ENCODE assay signal across 9 mouse cellular contexts in genomic region chr4:142238486-142239239, GRCm38 (mm10). TPM values are rescaled to one million over a fixed set of nuclear protein-coding genes. Genes with fewer than 3 reads are reported as not detected.
DNase-seq lines count a peak whose midpoint lies in the region; ATAC-seq lines count a peak whose summit lies in the region.
"Had no signal": no experiment of that assay in that cellular context is flagged by ENCODE, and none has a peak within 500 bp of the region (broad histone marks: within the 10 kb centered on the region; RNA-seq: fewer than 3 reads in every experiment).

No protein-coding gene starts in this region.

- DNase-seq in adrenal gland, postnatal 14 days, result peak; percentile 83
- peak; percentile 69 to 72 for DNase-seq in cerebellum, postnatal 36 days
- DNase-seq in left cerebral cortex, postnatal 36 days (ENCODE audit: low spot score in 2 of 2), result peak; percentile 46 to 48
- peak; percentile 20 to 22 for DNase-seq in right cerebral cortex, postnatal 36 days (ENCODE audit: low spot score in 2 of 2)
- no peak for DNase-seq in natural killer cell, adult 2 months (ENCODE audit: low spot score in 2 of 2)

- no peaks in the 10 kb centered on the region for H3K27me3 ChIP-seq in intestine, embryonic 15.5 days (replicated peaks)

- H3K9ac ChIP-seq in intestine, embryonic 15.5 days, result peak overlapping the region; percentile 81

- intact Hi-C loops in left cerebral cortex, postnatal 36 days (cut with DNase I), result loop anchor here (2.0 to 10.0 kb wide), 4 partner anchors 51 to 234 kb away; no protein-coding TSS in a partner anchor

- no peaks in the 10 kb centered on the region for H3K9me3 ChIP-seq in intestine, embryonic 15.5 days

- H3K27ac ChIP-seq in intestine, embryonic 15.5 days, result peak overlapping the region; percentile 78

- ATAC-seq in granulocyte monocyte progenitor cell, adult 5-6 weeks (replicated peaks; ENCODE audit: poor library complexity, severe bottlenecking), result peak; percentile 29
- peak; percentile 74 for ATAC-seq in intestine, embryonic 15.5 days
- ATAC-seq in megakaryocyte progenitor cell, adult 5-6 weeks (replicated peaks; ENCODE audit: poor library complexity), result peak; percentile 26

- H3K4me3 ChIP-seq in intestine, embryonic 15.5 days (replicated peaks), result peak overlapping the region; percentile 77

- WGBS in intestine, embryonic 15.5 days, result under 1% methylated on average over 69 of the region's 69 CpGs

- peak overlapping the region; percentile 92 for H3K4me2 ChIP-seq in intestine, embryonic 15.5 days (replicated peaks)

- peaks cover 50% of the 10 kb centered on the region for H3K4me1 ChIP-seq in intestine, embryonic 15.5 days (replicated peaks)

- no peaks in the 10 kb centered on the region for H3K36me3 ChIP-seq in intestine, embryonic 15.5 days

RNA-seq across cellular contexts. Expression of gene Kazn, which starts 0.5 kb away (rescaled TPM):
- 18.2 and 23.8 TPM in 2 replicates for total RNA-seq in adrenal gland, postnatal 14 days (2021)
- total RNA-seq in granulocyte monocyte progenitor cell, adult 5-6 weeks (2014; fragmentation: Nextera tagmentation), result 1.1 TPM in 1 of 2 replicates, not detected in the other
- total RNA-seq in granulocyte monocyte progenitor cell, adult 5-6 weeks (2017), result 0.09 and 3.5 TPM in 2 replicates
- polyA plus RNA-seq in intestine, embryonic 15.5 days (2015; fragmentation: Nextera tagmentation; extraction: Ambion mirVana), result 13.6 and 14.0 TPM in 2 replicates
- total RNA-seq in left cerebral cortex, postnatal 36 days (2021), result 100 to 1,000 TPM in 1 of 2 experiments, 10 to 100 TPM in 1; 80.6 to 112 TPM
- 0.68 and 0.96 TPM in 2 replicates for total RNA-seq in megakaryocyte progenitor cell, adult 5-6 weeks (2015)
- total RNA-seq in megakaryocyte progenitor cell, adult 5-6 weeks (2017), result 1.2 and 1.6 TPM in 2 replicates
- total RNA-seq: neutrophil, adult 5-6 weeks had no signal

Comparison
In these comparisons a context has a peak if more than half of its experiments do, and no peak if none do; other contexts are left out.
1. DNase-seq: peak in adrenal gland, postnatal 14 days (single experiment), cerebellum, postnatal 36 days (2 of 2), left cerebral cortex, postnatal 36 days (2 of 2) and right cerebral cortex, postnatal 36 days (2 of 2); none in natural killer cell, adult 2 months (0 of 2).
2. Peak in every context shown above with its lines, with median percentiles within 50 percentile points of each other: ATAC-seq.